Mouse (Mus musculus) heart, embryonic 14.5 days (tissue): ENCODE results near the gene Rtkn2. TPM values are rescaled to one million over a fixed set of nuclear protein-coding genes. Genes with fewer than 3 reads are reported as not detected.

ENCODE experiments used
- ATAC-seq: fragments of 200-750 bp; cut with Nextera tagmentation; 2 replicates; pipeline ENCODE4 v1.8.0; 2017; ENCODE audit warnings: low read depth, moderate TSS enrichment; ENCODE audit not compliant: insufficient number of reproducible peaks, insufficient read depth, low FRiP score
- H3K27ac ChIP-seq, 2 experiments: fragments of 200-500 bp in 1 of 2; fragments of 300-500 bp in 1 of 2; sonication (generic) in 1 of 2; replicated peaks in 1 of 2; 2 replicates each; pipeline ENCODE4 v1.5.1; 2012 to 2014; ENCODE audit warnings: low read depth in 2 of 2, low read length in 2 of 2, control low read depth in 1 of 2, mild to moderate bottlenecking in 1 of 2, mixed read lengths in 1 of 2; ENCODE audit not compliant: control insufficient read depth in 1 of 2, insufficient read depth in 1 of 2
- H3K27me3 ChIP-seq: fragments of 300-500 bp; sonication (generic); 2 replicates; pipeline ENCODE4 v1.6.1; 2014; ENCODE audit warnings: mild to moderate bottlenecking, low read length, control low read depth; ENCODE audit not compliant: control insufficient read depth, insufficient read depth
- H3K36me3 ChIP-seq: fragments of 300-500 bp; sonication (generic); 2 replicates; pipeline ENCODE4 v1.6.1; 2014; ENCODE audit warnings: mild to moderate bottlenecking, control low read depth, low read length, mixed read lengths; ENCODE audit not compliant: control insufficient read depth, insufficient read depth
- H3K4me1 ChIP-seq, 2 experiments: fragments of 200-500 bp in 1 of 2; fragments of 300-500 bp in 1 of 2; sonication (generic) in 1 of 2; 2 replicates each; pipeline ENCODE4 v1.6.1; 2012 to 2014; ENCODE audit warnings: low read length in 2 of 2, control low read depth in 1 of 2, mixed read lengths in 1 of 2; ENCODE audit not compliant: control insufficient read depth in 2 of 2, insufficient read depth in 2 of 2
- H3K4me2 ChIP-seq: fragments of 300-500 bp; sonication (generic); 2 replicates; pipeline ENCODE4 v1.6.1; 2014; ENCODE audit warnings: mild to moderate bottlenecking, low read length
- H3K4me3 ChIP-seq, 2 experiments: fragments of 200-500 bp in 1 of 2; fragments of 300-500 bp in 1 of 2; sonication (generic) in 1 of 2; 2 replicates each; pipeline ENCODE4 v1.5.1; 2012 to 2014; ENCODE audit warnings: low read length in 2 of 2, mild to moderate bottlenecking in 2 of 2, control low read depth in 1 of 2, low read depth in 1 of 2, moderate library complexity in 1 of 2; ENCODE audit not compliant: control insufficient read depth in 1 of 2, insufficient read depth in 1 of 2
- H3K9ac ChIP-seq: fragments of 300-500 bp; sonication (generic); 2 replicates; pipeline ENCODE4 v1.6.1; 2014; ENCODE audit warnings: mild to moderate bottlenecking, low read length
- H3K9me3 ChIP-seq: fragments of 300-500 bp; sonication (generic); 2 replicates; pipeline ENCODE4 v1.6.1; 2016; ENCODE audit warnings: low read length, control low read depth; ENCODE audit not compliant: control insufficient read depth
- WGBS: fragments of 180-500 bp; shearing (Covaris S2); extraction: QIAGEN DNeasy Blood & Tissue Kit; methylation state at CpG from one replicate; pipeline ENCODE4 v1.1.7; 2014; 5-methylcytosine and 5-hydroxymethylcytosine counted together
- polyA plus RNA-seq: library from polyadenylated mRNA; unstranded; fragments of >200 nt; fragmentation: Nextera tagmentation; extraction: Ambion mirVana; gene quantifications from 2 replicates; pipeline ENCODE4 v1.2.1, GENCODE M21; 2014

The Rtkn2 gene
- polyA plus RNA-seq, 1 experiment from 2014 or later, result 7.3 TPM

GRCm38 (mm10) chr10:68103078-68103855 is 123.9 kb downstream of the Rtkn2 start:
- no peak for ATAC-seq
- H3K9ac ChIP-seq, result no peak overlapping the region
- peak overlapping the region; percentile 37 to 76; a peak in 3 of 4 replicates for H3K27ac ChIP-seq
- WGBS, result 78% methylated on average over 6 of the region's 6 CpGs
- peaks cover 18 to 46% of the 10 kb centered on the region in 2 experiments for H3K4me1 ChIP-seq
- no peak overlapping the region for H3K4me2 ChIP-seq
- no peaks in the 10 kb centered on the region for H3K9me3 ChIP-seq
- H3K4me3 ChIP-seq, result no peak overlapping the region
- peaks cover 39% of the 10 kb centered on the region for H3K36me3 ChIP-seq
- H3K27me3 ChIP-seq, result no peaks in the 10 kb centered on the region

DNA sequence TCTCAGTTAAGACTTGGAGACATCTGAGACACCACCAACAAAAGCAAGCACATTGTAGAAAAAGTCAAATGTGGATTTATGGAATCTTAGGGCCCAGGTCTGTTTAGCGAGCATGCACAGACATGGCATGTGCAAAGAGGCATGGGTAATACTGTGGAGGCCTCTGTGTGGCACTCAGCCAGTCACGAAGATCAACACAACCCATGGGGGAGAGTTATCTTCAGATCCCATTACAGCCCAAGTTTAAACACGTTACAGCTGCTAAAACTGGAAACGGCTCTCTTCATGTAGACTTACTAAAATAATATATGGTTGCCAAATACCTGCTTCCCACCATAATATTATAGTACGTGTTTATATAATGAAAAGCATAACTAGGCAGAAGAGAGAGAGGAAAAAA is 124.6 kb downstream of the Rtkn2 start:
- peaks cover 18 to 46% of the 10 kb centered on the region in 2 experiments for H3K4me1 ChIP-seq
- H3K4me3 ChIP-seq, result no peak overlapping the region
- peaks cover 32% of the 10 kb centered on the region for H3K36me3 ChIP-seq
- WGBS, result 25% methylated on average over 5 of the region's 5 CpGs
- peak overlapping the region; percentile 69 to 76 for H3K27ac ChIP-seq
- H3K9me3 ChIP-seq, result no peaks in the 10 kb centered on the region
- no peaks in the 10 kb centered on the region for H3K27me3 ChIP-seq
- 0 out of 2 replicates have a peak, but pooled peaks have one; percentile 72 for ATAC-seq
- no peak overlapping the region for H3K9ac ChIP-seq
- 0 out of 2 replicates have a peak overlapping the region, but pooled peaks have one; percentile 4 for H3K4me2 ChIP-seq

GRCm38 (mm10) chr10:68104481-68104880 is 125.1 kb downstream of the Rtkn2 start:
- Histone ChIP-seq H3K9me3 (no peaks in the 10 kb centered on the region), H3K36me3 (peaks cover 27% of the 10 kb centered on the region), H3K27ac (peak overlapping the region; percentile 62 to 76; a peak in 3 of 4 replicates), H3K4me1 (peaks cover 18 to 46% of the 10 kb centered on the region in 2 experiments), H3K9ac (no peak overlapping the region; the same call in 1 of the 2 replicates), H3K4me2 (0 out of 2 replicates have a peak overlapping the region, but pooled peaks have one; percentile 4), H3K4me3 (no peak overlapping the region), H3K27me3 (no peaks in the 10 kb centered on the region)
- ATAC-seq, result no peak
- 8% methylated on average over 2 of the region's 2 CpGs for WGBS

DNA sequence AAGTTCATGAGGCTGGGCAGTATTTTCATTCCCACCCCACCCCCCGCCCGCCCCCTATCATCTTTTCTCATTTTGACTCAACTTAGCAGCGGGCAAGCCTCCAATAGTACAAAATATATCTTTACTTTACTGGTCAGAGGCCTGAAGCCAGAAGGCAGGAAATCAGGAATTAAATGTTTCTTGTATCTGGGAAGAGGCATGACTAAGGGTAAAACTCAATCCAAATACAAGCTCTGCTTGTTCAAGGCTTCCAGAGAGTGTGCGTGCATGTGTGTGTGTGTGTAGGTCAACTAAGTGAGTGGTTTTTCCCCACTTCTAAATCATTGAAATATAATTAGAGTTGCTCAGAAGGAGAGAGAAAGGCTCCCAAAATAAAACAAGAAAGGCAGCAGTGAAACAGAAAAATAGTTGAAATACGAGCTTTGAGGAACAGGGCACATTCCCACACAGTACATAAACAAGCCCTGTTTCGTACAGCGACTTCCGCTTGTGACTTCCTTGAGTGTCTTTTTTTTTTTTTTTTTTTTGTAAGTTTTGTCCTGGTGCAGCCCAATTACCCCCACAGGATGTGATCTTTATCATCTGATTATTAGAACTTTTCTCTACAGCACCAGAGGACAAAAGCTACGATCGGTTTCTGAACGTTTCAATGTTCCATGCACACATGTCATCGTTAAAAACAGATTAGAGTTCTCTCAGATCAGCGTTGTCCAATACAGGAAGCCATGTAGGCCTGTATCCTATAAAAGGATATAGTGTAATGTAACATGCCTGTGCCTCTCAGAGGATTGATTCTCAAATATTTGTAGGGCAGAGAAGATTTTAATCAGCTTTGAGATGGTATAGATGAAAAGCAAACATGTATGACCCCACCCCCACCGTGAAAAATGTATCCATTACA is 125.8 kb downstream of the Rtkn2 start:
- H3K4me3 ChIP-seq, result no peak overlapping the region
- no peaks in the 10 kb centered on the region for H3K27me3 ChIP-seq
- ATAC-seq, result no peak
- H3K27ac ChIP-seq, result peak overlapping the region; percentile 76 to 79
- peaks cover 21% of the 10 kb centered on the region for H3K36me3 ChIP-seq
- peaks cover 18 to 46% of the 10 kb centered on the region in 2 experiments for H3K4me1 ChIP-seq
- no peak overlapping the region for H3K4me2 ChIP-seq
- H3K9ac ChIP-seq, result no peak overlapping the region; the same call in 1 of the 2 replicates
- H3K9me3 ChIP-seq, result no peaks in the 10 kb centered on the region
- WGBS, result 57% methylated on average over 14 of the region's 14 CpGs

DNA sequence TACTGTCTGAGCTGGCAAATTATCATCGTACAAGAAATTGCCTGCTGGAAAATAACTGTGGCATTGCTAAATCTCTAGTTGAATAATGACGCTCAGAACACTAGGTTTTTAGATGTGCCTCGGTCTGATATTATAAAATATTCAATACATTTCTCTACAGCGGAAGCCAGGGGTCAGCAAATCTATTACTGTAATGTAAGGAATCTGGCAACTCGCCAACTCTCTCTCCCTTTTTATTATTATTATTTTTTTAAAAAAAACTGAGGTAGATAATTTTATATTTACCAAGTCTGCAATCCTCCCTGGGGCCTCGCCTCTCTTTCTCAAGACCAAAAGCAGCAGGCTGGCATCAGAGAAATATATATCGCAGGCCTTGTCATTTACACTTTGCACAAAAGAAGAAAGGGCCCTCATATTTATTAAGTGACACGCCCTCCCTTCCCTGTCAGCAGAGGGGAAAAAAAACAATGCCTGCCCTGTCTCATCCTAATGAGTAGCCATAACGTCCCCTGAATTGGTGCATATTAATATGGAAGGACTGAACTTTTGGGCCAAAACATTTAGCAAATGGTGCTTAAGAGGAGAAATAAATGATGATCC is 127.1 kb downstream of the Rtkn2 start:
- Histone ChIP-seq H3K4me2 (no peak overlapping the region), H3K27me3 (no peaks in the 10 kb centered on the region), H3K27ac (no peak overlapping the region; a peak in 1 of 4 replicates), H3K4me3 (no peak overlapping the region), H3K9me3 (no peaks in the 10 kb centered on the region), H3K9ac (no peak overlapping the region), H3K4me1 (peaks cover 18 to 53% of the 10 kb centered on the region in 2 experiments), H3K36me3 (peaks cover 8% of the 10 kb centered on the region)
- no peak for ATAC-seq
- 69% methylated on average over 9 of the region's 9 CpGs for WGBS

DNA sequence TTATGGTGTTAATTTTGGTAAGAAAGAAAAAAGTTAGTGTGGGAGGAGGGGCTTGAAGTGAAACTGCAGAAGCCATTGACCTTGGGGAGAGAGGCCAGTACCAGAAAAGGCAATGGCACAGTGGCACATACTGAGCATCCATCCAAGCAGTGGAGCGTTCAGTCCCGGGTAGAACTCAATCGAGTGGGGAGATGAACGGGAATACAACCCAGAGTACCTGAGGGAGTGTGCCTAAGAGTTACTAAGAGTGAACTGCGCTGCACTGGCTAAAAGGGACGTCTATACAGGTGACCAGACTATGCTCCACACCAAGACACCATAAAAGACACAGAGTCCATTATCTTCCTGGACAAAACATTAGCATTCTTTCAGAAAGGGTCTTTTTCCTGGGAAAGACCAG is 128.3 kb downstream of the Rtkn2 start:
- Histone ChIP-seq H3K27ac (no peak overlapping the region), H3K27me3 (no peaks in the 10 kb centered on the region), H3K4me1 (peaks cover 14 to 48% of the 10 kb centered on the region in 2 experiments), H3K9ac (no peak overlapping the region), H3K9me3 (no peaks in the 10 kb centered on the region), H3K36me3 (peaks cover 3% of the 10 kb centered on the region; the same call in 1 of the 2 replicates), H3K4me3 (no peak overlapping the region), H3K4me2 (no peak overlapping the region)
- WGBS, result 84% methylated on average over 6 of the region's 6 CpGs
- no peak for ATAC-seq
